Mouse (Mus musculus) ES-Bruce4 (cell line): ENCODE data around the gene Desi1. TPM values are rescaled to one million over a fixed set of nuclear protein-coding genes. Genes with fewer than 3 reads are reported as not detected.

ENCODE experiments used
- H3K27ac ChIP-seq: 2 replicates; pipeline ENCODE4 v1.5.1; 2012; ENCODE audit warnings: low read length, inconsistent platforms; ENCODE audit not compliant: insufficient read depth
- H3K27me3 ChIP-seq: 2 replicates; pipeline ENCODE4 v1.6.1; 2012; ENCODE audit warnings: mild to moderate bottlenecking, low read length, inconsistent platforms; ENCODE audit not compliant: control insufficient read depth, poor library complexity, insufficient read depth, severe bottlenecking
- H3K36me3 ChIP-seq: 2 replicates; pipeline ENCODE4 v1.6.1; 2012; ENCODE audit warnings: inconsistent platforms, mild to moderate bottlenecking, low read length, moderate library complexity; ENCODE audit not compliant: control insufficient read depth, poor library complexity, insufficient read depth, severe bottlenecking
- H3K4me1 ChIP-seq: one replicate; pipeline ENCODE4 v1.8.1; 2011; ENCODE audit warnings: low read length; ENCODE audit not compliant: control insufficient read depth, insufficient read depth
- H3K4me3 ChIP-seq: 2 replicates; pipeline ENCODE4 v1.5.1; 2011; ENCODE audit warnings: low read depth, mild to moderate bottlenecking, low read length
- H3K9ac ChIP-seq: 2 replicates; pipeline ENCODE4 v1.6.1; 2012; ENCODE audit warnings: low read depth, mild to moderate bottlenecking, inconsistent platforms; ENCODE audit not compliant: poor library complexity, severe bottlenecking
- H3K9me3 ChIP-seq: replicated peaks from 2 replicates; pipeline ENCODE4 v1.6.1; 2012; ENCODE audit warnings: mild to moderate bottlenecking, low read length, inconsistent platforms; ENCODE audit not compliant: control insufficient read depth, poor library complexity, insufficient read depth, severe bottlenecking
- CTCF ChIP-seq: IDR thresholded peaks from one replicate; pipeline ENCODE4 v1.8.1; 2011; ENCODE audit warnings: low read depth, low read length
- EP300 ChIP-seq: IDR thresholded peaks from 2 replicates; pipeline ENCODE4 v1.6.1; 2011; ENCODE audit warnings: low read depth, low read length; ENCODE audit not compliant: insufficient read depth
- POLR2A ChIP-seq: IDR thresholded peaks from one replicate; pipeline ENCODE4 v1.8.1; 2011; ENCODE audit warnings: low read length; ENCODE audit not compliant: insufficient read depth
- polyA plus RNA-seq: library from polyadenylated mRNA; stranded (reverse); fragments of >200 nt; gene quantifications from 2 replicates; pipeline ENCODE4 v1.2.4, GENCODE M21; 2011; ENCODE audit warnings: low read depth; ENCODE audit not compliant: missing spikeins, insufficient read depth, insufficient read length

Desi1 gene
- polyA plus RNA-seq, 1 experiment = 45.9 TPM

DNA sequence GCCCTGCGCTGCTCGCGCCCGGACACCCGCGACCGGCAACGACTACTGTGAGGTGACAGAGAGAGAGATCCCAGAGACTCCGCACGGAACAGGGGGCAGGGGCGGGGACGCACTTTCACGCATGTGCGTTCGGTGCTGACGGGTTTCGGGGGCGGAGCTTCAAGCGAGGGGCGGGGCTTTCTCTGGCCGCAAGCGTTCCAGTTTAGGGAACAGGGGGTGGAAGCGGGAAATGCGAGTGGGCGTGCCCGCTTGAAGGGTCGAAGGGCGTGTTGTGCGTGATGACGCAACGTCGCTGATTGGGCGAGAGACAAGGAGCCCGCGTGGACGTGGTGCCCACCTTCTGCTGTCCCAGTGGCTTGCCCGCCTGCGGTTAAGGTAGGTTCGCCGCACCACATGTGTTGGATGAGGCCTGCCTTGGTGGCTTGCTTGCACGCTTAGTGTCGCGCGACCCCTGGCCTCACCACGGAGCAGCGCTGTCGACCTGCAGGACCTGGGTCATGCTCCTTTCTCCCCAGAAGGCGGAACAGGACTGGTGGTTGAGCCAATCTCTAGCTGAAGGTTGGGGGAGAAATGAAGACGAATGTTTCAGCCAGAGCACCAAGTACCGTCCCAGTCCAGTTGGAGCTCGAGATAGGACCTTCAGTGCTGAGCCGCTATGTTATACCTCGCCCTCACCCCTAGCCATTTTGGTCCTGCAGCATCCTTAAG lies 17.4 kb downstream of the Desi1 start:
- Histone ChIP-seq H3K27ac (no peak overlapping the region), H3K9ac (peak overlapping the region; percentile 74), H3K4me1 (no peaks in the 10 kb centered on the region), H3K9me3 (no peaks in the 10 kb centered on the region), H3K36me3 (peaks cover 10% of the 10 kb centered on the region), H3K4me3 (peak overlapping the region; percentile 81), H3K27me3 (no peaks in the 10 kb centered on the region)
- TF ChIP-seq POLR2A = peak; percentile 98
- TF ChIP-seq CTCF = no peak
- peak; percentile 18; the same call in 1 of the 2 replicates for TF ChIP-seq EP300

- peaks cover 10% of the 10 kb centered on the region for H3K36me3 ChIP-seq
- no peaks in the 10 kb centered on the region for H3K27me3 ChIP-seq
- no peak for TF ChIP-seq EP300
- no peak for TF ChIP-seq POLR2A
- TF ChIP-seq CTCF = no peak
- no peak overlapping the region for H3K27ac ChIP-seq
- H3K4me1 ChIP-seq = no peaks in the 10 kb centered on the region
- no peaks in the 10 kb centered on the region for H3K9me3 ChIP-seq
- H3K4me3 ChIP-seq = peak overlapping the region; percentile 81
- peak overlapping the region; percentile 74 for H3K9ac ChIP-seq
These were observed 18.1 kb downstream of the Desi1 start for GRCm38 (mm10) chr15:82015392-82016100.

DNA sequence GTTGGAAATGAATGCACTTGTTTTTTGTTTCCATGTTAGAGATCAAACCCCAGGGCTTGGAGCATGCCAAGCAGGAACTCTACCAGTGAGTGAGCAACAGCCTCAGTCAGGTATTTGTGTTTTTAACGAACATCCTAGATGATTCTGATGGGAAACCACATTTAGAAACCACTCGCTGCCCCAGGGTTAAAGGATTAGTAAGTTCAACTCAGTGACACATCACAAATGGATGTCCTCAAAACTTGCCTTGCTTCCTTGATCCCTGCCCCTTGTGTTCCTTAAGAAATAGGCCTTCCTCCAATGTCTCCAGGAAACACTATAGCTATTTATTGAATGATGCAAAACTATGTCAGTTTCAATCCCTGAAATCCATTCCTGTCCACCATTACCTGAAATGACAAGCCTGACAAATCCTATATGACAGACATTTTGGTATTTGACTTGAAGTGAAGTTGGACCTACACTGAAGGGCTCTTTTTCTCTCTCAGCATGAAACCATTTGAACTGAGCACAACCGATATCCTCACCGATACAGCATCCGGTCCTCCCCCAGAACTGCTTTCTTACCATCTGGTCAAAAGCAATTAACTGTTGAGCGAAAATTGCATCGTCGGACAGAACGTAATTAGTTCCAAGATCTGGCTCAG lies 18.8 kb downstream of the Desi1 start:
- H3K27ac ChIP-seq = no peak overlapping the region
- no peak for TF ChIP-seq EP300
- TF ChIP-seq CTCF = no peak
- no peak for TF ChIP-seq POLR2A
- H3K4me1 ChIP-seq = no peaks in the 10 kb centered on the region
- H3K4me3 ChIP-seq = peak overlapping the region; percentile 81
- H3K36me3 ChIP-seq = peaks cover 8% of the 10 kb centered on the region
- no peaks in the 10 kb centered on the region for H3K9me3 ChIP-seq
- H3K27me3 ChIP-seq = no peaks in the 10 kb centered on the region
- peak overlapping the region; percentile 74 for H3K9ac ChIP-seq

- Histone ChIP-seq H3K27ac (no peak overlapping the region), H3K36me3 (no peaks in the 10 kb centered on the region), H3K9ac (no peak overlapping the region), H3K4me3 (no peak overlapping the region), H3K9me3 (no peaks in the 10 kb centered on the region), H3K4me1 (no peaks in the 10 kb centered on the region), H3K27me3 (no peaks in the 10 kb centered on the region)
- TF ChIP-seq EP300 = no peak
- TF ChIP-seq POLR2A = no peak
- no peak for TF ChIP-seq CTCF
These were observed 21.7 kb downstream of the Desi1 start for GRCm38 (mm10) chr15:82011947-82012346.

DNA sequence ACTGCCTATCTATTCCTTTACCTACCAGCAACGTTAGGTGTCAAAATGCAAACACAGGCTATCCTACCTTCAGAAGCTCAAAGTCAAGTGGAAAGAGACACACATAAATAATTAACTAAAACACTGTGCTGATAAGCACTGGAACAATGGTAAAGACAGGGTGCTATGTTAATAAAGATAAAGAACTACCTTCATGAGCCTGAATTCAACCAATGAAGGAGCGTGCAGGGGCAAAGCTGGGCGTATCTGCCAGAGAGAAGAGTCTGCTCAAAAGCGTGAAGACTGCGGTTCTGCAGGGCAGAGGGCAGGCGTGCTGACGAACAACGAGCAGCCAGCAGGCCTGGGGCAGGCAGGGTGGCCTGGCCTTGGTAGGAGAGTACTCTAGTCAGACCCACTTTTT lies 29.4 kb downstream of the Desi1 start:
- no peak for TF ChIP-seq CTCF
- TF ChIP-seq EP300 = no peak
- TF ChIP-seq POLR2A = no peak
- Histone ChIP-seq H3K27me3 (no peaks in the 10 kb centered on the region), H3K4me1 (no peaks in the 10 kb centered on the region), H3K9me3 (no peaks in the 10 kb centered on the region), H3K36me3 (no peaks in the 10 kb centered on the region; the same call in none of the 2 replicates), H3K9ac (no peak overlapping the region), H3K4me3 (no peak overlapping the region), H3K27ac (no peak overlapping the region)

GRCm38 (mm10) chr15:81993992-81994391 lies 39.7 kb downstream of the Desi1 start:
- Histone ChIP-seq H3K9me3 (no peaks in the 10 kb centered on the region), H3K36me3 (peaks cover 8% of the 10 kb centered on the region; the same call in 1 of the 2 replicates), H3K9ac (no peak overlapping the region), H3K27me3 (no peaks in the 10 kb centered on the region), H3K27ac (no peak overlapping the region), H3K4me3 (no peak overlapping the region), H3K4me1 (peaks cover 3% of the 10 kb centered on the region)
- TF ChIP-seq EP300 = no peak
- no peak for TF ChIP-seq POLR2A
- TF ChIP-seq CTCF = no peak
